Mouse (Mus musculus): ENCODE results near the gene Nhej1. TPM values are rescaled to one million over a fixed set of nuclear protein-coding genes. Genes with fewer than 3 reads are reported as not detected.
A peak's percentile ranks its signal among the peaks of the same experiment; 100 is the strongest.

Gene Nhej1
- total RNA-seq, 2 experiments from 2014 or later = 7.1 to 7.9 TPM

- no peak for DNase-seq
Observed at GRCm38 (mm10) chr1:75125418-75125817, 418 bp upstream of the Nhej1 start.

DNA sequence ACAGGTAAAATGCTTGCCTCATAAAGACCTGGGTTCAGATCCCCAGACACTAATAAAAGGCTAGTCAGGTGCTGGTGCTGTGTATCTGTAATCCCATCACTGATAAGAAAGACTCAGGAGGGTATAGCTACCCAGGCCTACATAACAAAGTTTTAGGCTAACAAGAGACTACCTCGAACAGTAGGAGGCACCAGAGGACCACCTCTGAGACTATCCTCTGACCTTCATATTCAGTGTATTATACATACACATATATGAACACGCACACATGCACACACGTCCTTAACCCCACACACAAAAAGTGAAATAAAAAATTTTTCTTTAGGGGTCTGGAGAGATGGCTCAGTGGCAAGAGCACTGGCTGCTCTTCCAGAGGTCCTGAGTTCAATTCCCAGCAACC, 2.8 kb downstream of the Nhej1 start:
- DNase-seq = no peak

DNA sequence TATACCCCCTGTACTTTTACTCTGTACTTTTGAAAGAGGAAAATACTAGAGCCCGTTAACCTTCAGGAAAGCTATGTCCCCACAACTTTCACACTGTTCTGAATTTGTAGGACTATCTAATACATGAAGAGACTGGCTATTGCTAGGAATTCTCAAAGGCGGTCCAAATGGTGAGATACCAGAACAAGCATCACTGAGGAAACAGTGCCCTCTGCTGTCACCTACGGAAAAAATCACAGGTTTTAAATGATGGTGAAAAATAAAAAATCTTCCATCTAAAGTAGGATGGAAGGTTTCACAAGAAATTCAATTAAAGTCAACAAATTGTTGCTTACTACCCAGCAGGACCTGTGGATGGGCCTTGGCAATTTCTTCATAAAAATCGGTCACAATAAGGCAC, 72.9 kb downstream of the Nhej1 start:
- peak in 1 of 2 experiments; percentile 29 for DNase-seq

GRCm38 (mm10) chr1:75051428-75051827, 73.6 kb downstream of the Nhej1 start:
- DNase-seq = no peak

- no peak for DNase-seq
Observed at GRCm38 (mm10) chr1:75048571-75048970, 76.4 kb downstream of the Nhej1 start.

DNA sequence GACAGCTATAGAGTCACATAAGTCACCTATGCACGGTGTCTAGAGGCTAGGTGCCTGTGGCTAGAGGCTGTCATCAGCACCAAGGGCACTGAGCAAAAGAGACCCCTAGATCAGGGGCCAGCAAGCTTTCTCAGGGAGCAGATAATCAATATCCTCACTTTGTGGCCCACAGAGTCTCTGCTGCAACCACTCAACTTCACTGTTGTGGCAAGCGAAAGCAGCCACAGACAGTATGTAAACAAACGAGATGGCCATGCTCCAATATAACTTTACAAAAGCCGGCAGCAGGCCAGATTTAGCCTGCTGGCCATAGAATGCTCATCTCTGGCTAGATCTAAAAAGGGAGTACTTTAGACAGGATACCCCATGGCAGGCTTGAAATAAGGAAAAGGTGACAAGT, 77.0 kb downstream of the Nhej1 start:
- DNase-seq = no peak

- DNase-seq = peak in 1 of 2 experiments; percentile 10
Observed at GRCm38 (mm10) chr1:75040429-75040828, 84.6 kb downstream of the Nhej1 start.

GRCm38 (mm10) chr1:75032041-75032440, 93.0 kb downstream of the Nhej1 start:
- no peak for DNase-seq

- no peak for DNase-seq
Observed at GRCm38 (mm10) chr1:75027061-75027779, 97.8 kb downstream of the Nhej1 start.

DNA sequence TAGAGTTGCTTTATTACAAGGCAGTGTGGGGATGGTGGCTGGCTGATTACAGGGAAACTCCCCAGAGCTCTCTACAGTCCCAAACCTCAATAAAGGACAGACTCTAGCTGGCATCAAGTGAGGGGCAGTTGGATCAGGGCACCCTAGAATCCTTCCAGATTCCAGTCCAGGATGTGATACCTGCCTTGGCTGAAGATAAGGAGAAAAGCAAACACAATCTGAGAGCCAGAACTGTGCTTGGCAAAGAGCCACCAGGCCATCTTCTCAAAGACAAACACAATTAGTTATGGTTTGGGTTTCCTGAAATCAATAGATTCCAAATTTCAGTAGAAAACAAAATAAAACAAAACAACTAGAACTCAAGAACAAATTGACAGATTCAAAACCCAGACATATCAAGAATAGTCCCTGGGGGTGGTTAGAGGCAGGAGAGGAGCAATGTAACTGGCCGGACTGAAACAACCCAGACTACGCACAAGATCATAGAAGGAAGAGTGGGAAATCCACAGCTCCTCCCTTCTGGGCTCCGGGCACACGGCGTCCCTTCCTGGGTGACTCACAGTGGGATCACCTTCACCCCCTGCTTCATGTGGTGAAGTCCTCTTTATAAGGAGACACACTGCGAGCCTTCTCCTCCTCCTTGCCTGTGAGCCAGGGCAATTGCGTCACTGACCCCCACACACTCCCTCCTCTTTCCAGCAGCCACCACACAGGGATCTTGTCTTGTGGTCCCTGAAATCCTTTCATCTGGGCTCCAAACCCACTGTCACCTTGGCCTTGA, 100.4 kb downstream of the Nhej1 start:
- DNase-seq = peak; percentile 59 to 77

- DNase-seq = no peak
Observed at GRCm38 (mm10) chr1:75022216-75022615, 102.8 kb downstream of the Nhej1 start.

GRCm38 (mm10) chr1:75016846-75017245, 108.2 kb downstream of the Nhej1 start:
- DNase-seq = peak; percentile 80 to 87

DNA sequence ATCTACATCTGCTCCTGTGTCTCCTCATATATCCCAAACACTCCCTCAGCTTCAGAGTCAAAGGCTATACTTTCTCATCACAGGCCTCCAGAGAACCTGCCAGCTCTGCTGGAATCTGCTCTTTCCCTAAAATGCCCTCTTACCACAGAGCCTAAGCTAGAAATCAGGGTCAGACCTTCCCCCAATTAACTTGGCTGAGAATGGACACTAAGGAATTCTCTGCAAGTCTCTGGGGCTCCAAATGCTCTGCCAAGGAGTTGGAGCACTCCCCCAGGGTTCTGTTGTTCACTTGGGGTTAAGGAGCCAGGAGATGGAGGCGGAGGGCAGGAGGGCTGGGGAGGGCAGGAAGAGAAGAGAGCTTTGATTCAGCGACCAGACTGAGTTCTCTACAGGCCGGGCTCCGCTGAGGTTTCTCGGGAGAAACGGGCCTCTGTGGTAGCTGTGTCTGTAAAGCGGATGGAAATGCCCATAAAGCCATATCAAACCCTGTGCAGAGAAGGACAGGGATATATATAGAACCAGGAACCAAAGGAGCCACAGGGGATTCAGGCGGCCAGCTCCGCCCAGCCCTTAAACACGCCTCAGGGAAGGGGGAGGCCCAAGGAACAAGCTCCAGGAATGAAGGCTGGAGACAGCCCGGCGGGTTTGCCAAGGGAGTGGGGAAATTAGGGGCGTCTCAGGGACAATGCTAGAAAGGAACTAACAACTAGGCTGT, 109.3 kb downstream of the Nhej1 start:
- DNase-seq = peak in 1 of 2 experiments; percentile 10

GRCm38 (mm10) chr1:75014210-75014845, 110.7 kb downstream of the Nhej1 start:
- DNase-seq = no peak

DNA sequence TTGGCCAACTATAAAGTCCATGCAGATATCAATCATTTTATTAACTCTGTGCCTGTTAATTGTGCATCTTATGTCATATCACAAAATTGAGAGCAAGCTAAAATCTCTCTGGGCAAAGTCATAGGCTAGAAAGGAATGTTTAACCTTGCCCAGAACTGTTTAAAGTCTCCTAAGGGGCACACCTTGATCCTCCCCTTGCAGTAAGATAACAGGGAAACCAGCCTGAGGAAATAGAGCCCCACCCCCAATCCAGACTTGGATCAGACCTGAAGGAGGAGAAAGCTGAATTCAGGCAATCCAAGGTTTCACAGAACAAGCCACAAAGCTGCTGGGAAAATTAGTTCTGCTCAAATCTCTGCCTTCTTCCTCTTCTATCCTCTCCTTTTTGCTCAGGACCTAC, 114.2 kb downstream of the Nhej1 start:
- DNase-seq = no peak

DNA sequence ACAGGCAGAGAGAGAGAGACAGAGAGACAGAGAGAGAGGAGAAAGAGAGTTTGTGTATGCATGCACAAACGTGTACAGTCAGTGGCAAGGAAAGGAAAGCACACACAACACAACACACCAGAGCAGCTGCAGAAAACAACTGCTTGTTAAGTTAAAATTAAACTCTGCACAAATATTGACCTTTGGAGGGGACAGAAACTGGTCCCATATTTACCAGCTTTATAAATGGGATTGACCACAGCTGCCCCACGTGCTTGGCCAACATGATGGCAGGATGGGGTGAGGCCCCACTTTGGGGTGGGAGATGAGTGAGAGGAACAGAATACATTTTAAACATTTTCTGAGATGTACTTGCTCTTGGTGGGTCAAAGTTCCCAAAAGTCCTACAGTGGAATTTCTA, 114.8 kb downstream of the Nhej1 start:
- DNase-seq = no peak

DNA sequence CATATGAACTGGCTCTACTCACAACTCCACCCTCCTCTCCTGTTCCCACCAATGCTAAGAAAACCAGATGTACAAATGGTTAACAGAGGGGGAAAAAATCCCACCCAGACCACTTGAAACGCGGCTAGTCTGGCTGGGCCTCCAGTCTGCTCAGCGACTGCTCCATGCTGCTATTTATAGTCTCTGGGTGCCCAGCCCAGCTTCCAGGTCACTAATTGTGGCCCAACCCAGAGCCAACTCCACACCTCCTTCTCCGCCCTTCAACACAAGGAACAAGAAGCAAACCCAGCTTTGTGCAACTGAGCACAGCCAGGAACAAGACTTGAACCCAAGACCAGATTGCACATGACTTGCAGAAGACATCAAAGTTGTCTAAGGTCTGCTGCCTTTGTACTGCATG, 119.0 kb downstream of the Nhej1 start:
- no peak for DNase-seq

DNA sequence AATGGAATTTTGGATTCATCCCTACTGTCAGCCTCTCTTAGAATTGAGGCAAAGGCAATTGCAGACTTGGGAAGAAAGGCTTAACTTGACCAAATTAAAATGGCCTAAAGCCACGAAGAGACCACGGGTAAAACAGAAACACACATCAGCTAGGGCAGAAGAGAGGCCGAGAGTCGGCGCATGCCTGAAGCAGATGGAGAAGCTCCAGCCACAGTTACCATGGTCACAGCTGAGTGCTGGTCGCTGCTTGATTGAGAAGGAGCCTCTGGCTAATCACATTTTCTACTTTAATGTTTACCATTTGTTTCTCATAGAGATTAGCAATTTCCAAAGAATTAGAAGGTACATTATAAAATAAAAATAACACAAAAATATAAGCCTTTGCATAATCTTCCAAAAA, 123.8 kb downstream of the Nhej1 start:
- no peak for DNase-seq

- DNase-seq = peak; percentile 48 to 56
Observed at GRCm38 (mm10) chr1:75000496-75000895, 124.5 kb downstream of the Nhej1 start.

- DNase-seq = no peak
Observed at GRCm38 (mm10) chr1:74999173-74999572, 125.8 kb downstream of the Nhej1 start.

- DNase-seq = no peak
Observed at GRCm38 (mm10) chr1:74997231-74997630, 127.8 kb downstream of the Nhej1 start.

- no peak for DNase-seq
Observed at GRCm38 (mm10) chr1:74977001-74977400, 148.0 kb downstream of the Nhej1 start.
